Mouse (Mus musculus) hindbrain, embryonic 14.5 days (tissue): ENCODE measurements at regions not wholly inside any gene's neighbourhood (a gene's known extent, or its start where the extent isn't known, plus 50 kb on each side); places are given as distances from the start of the nearest gene placed in this dataset.

Source experiments
- ATAC-seq: fragments of 200-750 bp; cut with Nextera tagmentation; 2 replicates; pipeline ENCODE4 v1.8.0; 2017; ENCODE audit warnings: moderate number of reproducible peaks, mild to moderate bottlenecking, moderate TSS enrichment, moderate library complexity; ENCODE audit not compliant: low FRiP score
- DNase-seq: peaks from one replicate; pipeline ENCODE4 v3.0.0-alpha.2; 2015; ENCODE audit warnings: low spot score
- H3K27ac ChIP-seq: fragments of 300-500 bp; sonication (generic); 2 replicates; pipeline ENCODE4 v1.5.1; 2014; ENCODE audit warnings: mild to moderate bottlenecking, moderate library complexity
- H3K27me3 ChIP-seq: fragments of 300-500 bp; sonication (generic); 2 replicates; pipeline ENCODE4 v1.6.1; 2014; ENCODE audit warnings: mild to moderate bottlenecking, low read length, mixed read lengths; ENCODE audit not compliant: control insufficient read depth, insufficient read depth
- H3K36me3 ChIP-seq: fragments of 300-500 bp; sonication (generic); replicated peaks from 2 replicates; pipeline ENCODE4 v1.6.1; 2014; ENCODE audit not compliant: control insufficient read depth, insufficient read depth
- H3K4me1 ChIP-seq: fragments of 300-500 bp; sonication (generic); replicated peaks from 2 replicates; pipeline ENCODE4 v1.6.1; 2014; ENCODE audit warnings: antibody characterized with exemption, low read length, mixed read lengths; ENCODE audit not compliant: control insufficient read depth, insufficient read depth
- H3K4me2 ChIP-seq: fragments of 300-500 bp; sonication (generic); replicated peaks from 2 replicates; pipeline ENCODE4 v1.6.1; 2014; ENCODE audit warnings: mild to moderate bottlenecking, moderate library complexity
- H3K4me3 ChIP-seq: fragments of 300-500 bp; sonication (generic); replicated peaks from 2 replicates; pipeline ENCODE4 v1.5.1; 2014; ENCODE audit warnings: mild to moderate bottlenecking, low read length
- H3K9ac ChIP-seq: fragments of 300-500 bp; sonication (generic); 2 replicates; pipeline ENCODE4 v1.6.1; 2014
- H3K9me3 ChIP-seq: fragments of 300-500 bp; sonication (generic); 2 replicates; pipeline ENCODE4 v1.6.1; 2016; ENCODE audit warnings: low read length; ENCODE audit not compliant: control insufficient read depth
- WGBS: fragments of 180-500 bp; shearing (Covaris S2); extraction: QIAGEN DNeasy Blood & Tissue Kit; methylation state at CpG from one replicate; pipeline ENCODE4 v1.1.7; 2014; 5-methylcytosine and 5-hydroxymethylcytosine counted together

DNA sequence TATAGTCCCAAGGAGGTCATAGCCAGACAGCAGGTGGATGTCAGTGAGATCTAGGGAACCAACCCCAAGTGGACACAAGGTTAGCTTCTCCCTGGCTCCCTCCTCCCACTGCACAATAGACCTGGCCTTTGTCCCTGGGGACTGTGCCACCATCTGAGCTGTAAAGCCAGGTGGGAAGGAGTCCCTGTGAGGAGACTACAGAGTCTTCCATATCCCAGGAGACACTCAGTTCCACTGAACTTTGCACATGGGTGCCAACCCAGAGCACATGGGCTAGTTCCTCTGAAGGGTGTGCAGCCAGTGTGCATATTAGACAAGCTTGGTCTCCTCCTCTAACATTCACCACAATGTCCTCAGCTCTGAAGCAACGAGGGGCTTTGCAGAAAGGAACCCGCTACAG lies 86.5 kb upstream of the Shh start:
- Histone ChIP-seq H3K9me3 (no peaks in the 10 kb centered on the region), H3K36me3 (no peaks in the 10 kb centered on the region), H3K4me3 (no peak overlapping the region), H3K4me1 (no peaks in the 10 kb centered on the region), H3K27me3 (no peaks in the 10 kb centered on the region), H3K27ac (no peak overlapping the region), H3K9ac (no peak overlapping the region), H3K4me2 (no peak overlapping the region)
- ATAC-seq (no peak), DNase-seq (no peak)
- 88% methylated on average over 2 of the region's 2 CpGs for WGBS

DNA sequence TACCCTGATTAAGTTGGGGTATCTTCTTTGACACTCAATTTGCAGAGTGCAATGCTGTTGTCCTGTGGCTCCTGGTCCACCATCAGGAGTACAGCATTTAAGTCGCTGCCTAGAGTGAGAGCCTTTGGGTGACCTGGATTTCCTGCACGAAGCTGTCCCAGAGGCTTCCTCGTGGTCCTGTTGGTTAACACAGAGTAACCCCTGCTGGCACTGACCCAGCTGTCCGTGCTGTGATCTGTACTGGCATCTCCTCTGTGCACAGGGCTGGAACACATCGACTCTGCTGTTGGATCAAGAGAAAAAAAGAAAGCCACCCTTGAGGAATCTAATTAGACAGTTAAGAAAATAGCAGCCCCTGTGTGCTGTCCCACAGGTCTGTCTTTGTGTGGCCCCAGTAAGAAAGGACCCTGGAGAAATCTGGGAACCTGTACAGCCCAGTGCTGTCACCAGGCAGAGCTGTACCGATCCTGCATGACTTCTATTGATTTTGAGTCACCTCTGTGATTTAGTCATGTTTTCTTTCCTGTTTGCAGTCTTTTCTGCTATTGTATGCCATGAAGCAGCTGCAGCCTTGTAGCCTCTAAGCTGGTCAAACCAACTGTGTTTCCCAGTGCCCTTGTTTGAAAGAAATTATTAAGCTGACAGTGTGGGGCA lies 63.3 kb upstream of the Shh start:
- H3K9me3 ChIP-seq: no peaks in the 10 kb centered on the region
- H3K27me3 ChIP-seq: no peaks in the 10 kb centered on the region
- WGBS: 40% methylated on average over 6 of the region's 6 CpGs
- no peaks in the 10 kb centered on the region for H3K36me3 ChIP-seq
- H3K4me1 ChIP-seq: no peaks in the 10 kb centered on the region
- H3K4me2 ChIP-seq: no peak overlapping the region
- H3K9ac ChIP-seq: no peak overlapping the region
- DNase-seq: no peak
- ATAC-seq: no peak
- no peak overlapping the region for H3K4me3 ChIP-seq
- H3K27ac ChIP-seq: no peak overlapping the region

DNA sequence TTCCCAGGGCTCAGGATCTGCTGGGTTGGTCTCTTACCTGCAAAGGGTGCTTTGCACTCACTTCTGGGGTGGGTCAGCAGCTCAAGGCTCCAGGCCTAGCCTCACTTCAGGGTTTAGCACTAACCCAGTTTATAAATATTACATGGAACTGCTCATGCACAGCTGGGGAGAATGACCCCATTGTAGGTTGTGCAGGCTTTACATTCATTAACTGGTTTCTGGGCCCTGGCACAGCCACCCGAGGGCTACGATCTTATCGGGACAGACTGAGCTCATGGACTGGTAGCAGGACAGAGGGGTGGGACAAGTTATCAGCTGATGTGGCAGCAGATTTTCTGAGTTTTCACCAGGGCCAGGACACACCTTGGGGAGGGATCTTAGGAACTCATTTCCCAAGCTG lies 59.4 kb upstream of the Shh start:
- H3K9me3 ChIP-seq: no peaks in the 10 kb centered on the region
- WGBS: 74% methylated on average over 3 of the region's 3 CpGs
- H3K4me2 ChIP-seq: no peak overlapping the region
- no peak overlapping the region for H3K27ac ChIP-seq
- no peaks in the 10 kb centered on the region for H3K27me3 ChIP-seq
- H3K4me1 ChIP-seq: peaks cover 1% of the 10 kb centered on the region; the same call in 1 of the 2 replicates
- no peak for ATAC-seq
- no peak overlapping the region for H3K9ac ChIP-seq
- H3K4me3 ChIP-seq: no peak overlapping the region
- H3K36me3 ChIP-seq: no peaks in the 10 kb centered on the region
- DNase-seq: no peak

DNA sequence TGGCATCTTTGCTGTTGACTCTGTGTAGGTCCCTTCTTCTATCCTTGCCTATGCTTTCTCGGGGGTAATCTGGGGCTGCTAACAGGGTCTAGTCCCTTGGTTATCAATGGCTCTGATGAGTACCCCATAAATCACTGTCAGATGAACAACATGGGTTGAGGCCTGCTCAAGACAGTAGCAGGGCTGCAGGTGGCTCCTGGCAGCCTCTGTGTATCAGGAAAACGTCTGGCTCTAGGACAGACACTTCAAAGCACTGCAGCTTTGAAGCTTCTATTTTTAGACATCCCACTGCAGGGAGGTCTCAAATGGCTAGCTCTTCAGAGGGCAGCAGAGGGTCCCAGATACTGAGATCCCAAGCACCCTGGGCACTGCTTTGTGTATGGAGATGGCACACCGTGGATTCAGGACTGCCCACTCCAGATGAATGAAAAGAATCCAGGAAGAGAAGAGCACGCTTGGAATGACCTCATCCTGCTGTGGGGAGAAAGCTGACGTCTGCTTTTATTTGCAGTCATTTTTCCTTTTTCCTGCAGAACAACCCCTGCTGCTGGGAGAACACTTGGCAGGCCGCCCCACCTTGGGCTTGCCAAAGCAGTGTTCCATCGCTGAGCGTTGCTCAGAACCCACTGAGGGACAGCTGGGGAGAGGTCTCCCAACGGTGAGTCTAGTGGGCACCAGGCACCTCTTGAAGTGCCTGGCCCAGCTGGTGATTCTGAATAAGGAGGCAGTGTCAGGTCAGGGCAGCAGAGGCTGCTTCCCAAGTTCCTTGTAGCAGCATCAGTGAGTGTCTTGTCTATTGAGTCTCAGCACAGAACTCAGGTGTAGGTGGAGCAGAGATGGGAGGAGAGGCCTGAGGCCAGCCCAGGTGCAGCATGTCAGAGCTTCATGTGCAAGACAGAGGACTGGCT lies 54.0 kb upstream of the Shh start:
- WGBS: 37% methylated on average over 9 of the region's 9 CpGs
- H3K9ac ChIP-seq: no peak overlapping the region
- H3K36me3 ChIP-seq: no peaks in the 10 kb centered on the region
- H3K27ac ChIP-seq: no peak overlapping the region
- no peaks in the 10 kb centered on the region for H3K27me3 ChIP-seq
- peaks cover 7% of the 10 kb centered on the region; the same call in 1 of the 2 replicates for H3K4me1 ChIP-seq
- no peak overlapping the region for H3K4me2 ChIP-seq
- ATAC-seq (peak; percentile 72; the same call in 1 of the 2 replicates), DNase-seq (peak; percentile 50)
- H3K4me3 ChIP-seq: no peak overlapping the region
- no peaks in the 10 kb centered on the region for H3K9me3 ChIP-seq

DNA sequence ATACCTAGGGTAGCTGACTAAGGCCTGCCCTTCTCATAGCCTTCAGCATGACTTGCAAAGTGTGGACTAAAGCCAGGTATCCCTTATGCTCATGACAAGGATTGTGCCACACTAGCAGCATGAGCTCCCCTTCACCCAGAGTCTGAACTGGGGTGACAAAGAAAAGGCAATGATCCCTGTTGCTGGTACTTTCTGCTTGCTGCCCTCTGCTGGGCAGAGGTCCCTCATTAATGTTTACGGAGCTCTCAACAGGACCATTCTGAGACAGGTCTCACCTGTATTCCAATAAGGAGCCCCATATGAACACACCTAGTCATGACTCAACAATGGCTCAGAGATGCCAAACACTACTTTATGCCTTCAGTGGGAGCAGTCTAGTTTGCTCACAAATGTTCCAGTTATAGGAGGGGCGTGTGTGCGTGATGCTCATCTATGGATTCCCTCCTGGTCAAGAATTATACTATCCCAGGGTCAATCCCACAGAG lies 52.0 kb upstream of the Shh start:
- no peak overlapping the region for H3K27ac ChIP-seq
- DNase-seq (no peak), ATAC-seq (no peak)
- H3K27me3 ChIP-seq: no peaks in the 10 kb centered on the region
- H3K9ac ChIP-seq: no peak overlapping the region
- no peak overlapping the region for H3K4me2 ChIP-seq
- 95% methylated on average over 3 of the region's 3 CpGs for WGBS
- H3K9me3 ChIP-seq: peaks cover 5% of the 10 kb centered on the region; the same call in 1 of the 2 replicates
- H3K36me3 ChIP-seq: no peaks in the 10 kb centered on the region
- no peak overlapping the region for H3K4me3 ChIP-seq
- peaks cover 7% of the 10 kb centered on the region; the same call in 1 of the 2 replicates for H3K4me1 ChIP-seq
